Mouse (Mus musculus) spleen, embryonic (tissue): ENCODE data around the gene Gm10273.

Experiments used
- CTCF ChIA-PET: fragments of 350-600 bp; sonication (Branson Sonifier 250); formaldehyde crosslinking; loops from one replicate; lab custom pipeline; 2022; lab: Charles Lee

The Gm10273 gene

DNA sequence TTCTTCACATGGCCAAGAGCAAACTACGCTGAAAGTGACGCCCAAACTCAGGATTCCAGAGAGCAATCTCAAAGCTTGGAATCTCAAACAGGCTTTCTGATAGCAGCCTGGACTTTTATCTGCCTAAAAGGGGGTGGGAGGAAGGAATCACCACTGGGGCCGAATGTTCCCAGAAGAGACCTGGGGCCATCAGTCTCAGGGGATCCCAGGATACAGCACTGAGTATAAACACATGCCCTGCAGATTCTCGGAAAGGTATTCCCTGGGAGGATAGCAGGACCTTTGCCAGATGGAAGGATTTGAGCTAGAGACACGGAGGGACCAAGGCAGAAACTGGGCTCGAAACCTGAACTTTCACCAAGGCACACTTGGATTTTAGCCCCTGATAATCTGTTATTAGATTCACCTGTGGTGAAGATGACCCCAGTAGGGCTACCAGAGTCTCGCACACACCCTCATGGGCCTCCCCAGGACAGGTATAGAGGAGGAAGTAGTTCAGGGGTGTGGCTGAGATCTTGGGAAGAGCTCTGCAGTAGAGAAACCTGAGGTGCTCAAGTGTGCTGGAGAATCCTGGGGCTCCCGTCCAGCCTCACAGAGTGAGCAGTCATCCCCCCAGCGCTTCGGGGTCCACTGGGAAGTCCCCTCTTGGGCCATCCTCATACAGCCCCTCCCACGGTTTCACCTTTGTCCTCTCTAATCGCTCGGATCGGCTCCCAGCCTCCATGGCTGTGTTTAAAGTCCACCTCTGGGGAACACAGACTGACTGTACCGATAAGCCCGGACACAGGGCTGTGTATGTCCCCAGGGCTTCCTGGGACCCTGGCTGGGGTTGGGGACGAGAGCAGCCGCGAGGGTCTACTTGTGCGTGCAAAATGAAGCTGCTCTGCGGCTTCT lies 7.7 kb downstream of the Gm10273 start, which contains the start of gene Pla2g12b:
TSS of gene Pla2g12b (plus strand) at position 762 of the 894 bp plus-strand sequence.
- CTCF ChIA-PET = no interaction called here

DNA sequence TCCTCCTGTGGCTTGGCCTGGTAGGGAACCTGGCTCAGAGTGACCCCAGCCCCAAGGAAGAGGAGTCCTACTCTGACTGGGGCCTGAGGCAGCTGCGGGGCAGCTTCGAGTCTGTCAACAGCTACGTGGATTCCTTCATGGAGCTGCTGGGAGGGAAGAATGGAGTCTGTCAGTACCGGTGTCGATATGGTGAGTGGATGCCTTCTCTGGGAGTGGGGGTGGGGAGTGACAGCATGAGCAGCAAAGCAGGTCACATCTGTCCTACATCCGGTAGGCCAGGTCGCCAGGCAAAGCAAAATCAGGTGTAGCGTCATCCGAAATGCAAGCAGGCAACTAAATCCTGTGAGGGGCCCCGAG lies 8.3 kb downstream of the Gm10273 start:
- CTCF ChIA-PET = no interaction called here

DNA sequence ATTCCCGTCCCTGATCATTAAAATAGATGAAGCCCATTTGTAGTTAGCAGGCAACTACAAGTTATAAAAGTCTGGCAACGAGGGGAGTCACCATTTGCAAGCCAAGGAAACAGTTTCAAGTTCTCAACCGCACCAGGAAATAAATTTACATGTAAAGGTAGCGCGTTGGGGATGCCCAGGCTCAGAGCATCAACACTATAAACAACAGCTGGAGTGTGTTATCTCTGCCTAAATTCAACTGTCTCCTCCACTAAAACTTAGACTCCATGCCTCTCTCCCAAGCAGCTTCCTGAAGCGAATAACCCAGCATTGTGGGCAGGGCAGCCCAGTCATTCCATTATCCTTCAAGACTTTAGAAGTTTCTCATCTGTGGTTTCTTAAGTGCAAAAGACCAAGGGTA lies 13.1 kb downstream of the Gm10273 start:
- CTCF ChIA-PET = no interaction called here

DNA sequence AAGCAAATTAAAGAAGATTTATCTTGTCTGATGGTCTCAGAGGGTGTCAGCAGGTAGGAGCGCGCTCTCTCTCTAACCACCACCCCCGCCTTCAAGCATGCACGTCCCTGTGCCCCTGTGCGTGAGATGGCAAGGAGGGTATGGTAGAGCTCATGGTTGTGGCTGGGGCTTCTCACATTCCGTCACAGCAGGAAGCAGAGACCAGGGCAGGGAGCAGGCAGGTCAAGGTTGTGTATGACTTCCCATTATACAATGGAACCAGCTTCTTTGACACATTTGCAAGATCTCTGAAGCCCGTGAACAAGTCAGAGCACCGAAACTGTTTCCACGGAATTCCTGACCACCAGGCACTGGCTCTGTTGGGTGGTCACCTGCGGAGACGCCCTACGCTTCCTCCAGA lies 14.8 kb downstream of the Gm10273 start:
- CTCF ChIA-PET = no interaction called here

DNA sequence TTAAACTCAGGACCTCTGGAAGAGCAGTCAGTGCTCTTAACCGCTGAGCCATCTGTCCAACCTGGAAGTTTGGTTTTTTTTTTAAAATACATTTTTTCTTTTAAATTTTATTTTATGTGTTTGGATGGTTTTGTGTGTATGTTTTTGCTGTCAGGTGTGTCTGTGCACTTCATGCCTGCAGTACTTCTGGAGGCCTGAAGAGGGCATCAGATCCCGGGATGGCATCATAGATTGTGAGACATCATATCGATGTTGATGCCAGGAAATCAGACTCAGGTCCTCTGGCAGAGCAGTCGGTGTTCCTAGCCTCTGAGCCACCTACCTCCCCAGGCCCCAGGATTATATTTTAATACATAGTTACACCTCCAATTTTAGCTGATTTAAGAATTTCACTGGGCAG lies 18.3 kb downstream of the Gm10273 start:
- CTCF ChIA-PET = no interaction called here

DNA sequence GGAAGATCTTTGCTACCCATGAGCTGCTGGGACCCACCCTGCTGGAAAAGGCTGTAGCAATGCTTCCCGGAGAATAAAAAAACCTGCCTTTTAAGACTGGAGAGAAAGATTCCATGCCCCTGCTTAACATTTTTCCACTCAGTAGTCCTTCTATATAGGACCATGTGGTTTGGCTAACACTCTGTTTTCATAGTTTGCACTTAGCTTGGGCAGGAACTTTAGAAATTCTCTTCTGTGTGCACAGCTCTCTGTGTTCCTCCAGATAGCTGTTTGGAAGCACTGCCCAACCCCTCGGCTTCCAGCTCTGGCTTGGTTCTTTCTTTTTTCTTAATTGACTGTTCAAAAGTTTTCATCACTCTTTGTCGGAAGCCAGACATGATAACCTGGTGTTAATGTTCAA lies 21.2 kb downstream of the Gm10273 start:
- CTCF ChIA-PET = no interaction called here

DNA sequence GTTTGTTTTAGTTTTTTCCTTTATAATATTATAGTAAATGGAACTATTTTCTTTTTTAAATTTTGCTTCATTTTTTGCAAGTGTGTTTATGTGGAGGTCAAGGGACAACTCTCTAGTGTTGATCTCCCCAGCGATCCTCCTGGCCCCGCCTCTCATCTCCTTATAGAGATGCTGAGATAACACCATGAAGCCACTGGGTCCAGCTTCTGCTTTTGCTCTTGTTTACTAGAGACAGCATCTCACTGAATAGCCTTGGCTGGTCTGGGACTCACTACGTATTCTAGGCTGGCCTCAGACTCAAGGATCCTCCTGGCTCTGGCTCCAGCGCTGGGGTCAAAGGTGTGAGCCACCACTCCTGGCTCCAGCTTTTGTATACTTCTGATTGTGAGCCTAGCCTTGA lies 24.1 kb downstream of the Gm10273 start:
- CTCF ChIA-PET = no interaction called here

DNA sequence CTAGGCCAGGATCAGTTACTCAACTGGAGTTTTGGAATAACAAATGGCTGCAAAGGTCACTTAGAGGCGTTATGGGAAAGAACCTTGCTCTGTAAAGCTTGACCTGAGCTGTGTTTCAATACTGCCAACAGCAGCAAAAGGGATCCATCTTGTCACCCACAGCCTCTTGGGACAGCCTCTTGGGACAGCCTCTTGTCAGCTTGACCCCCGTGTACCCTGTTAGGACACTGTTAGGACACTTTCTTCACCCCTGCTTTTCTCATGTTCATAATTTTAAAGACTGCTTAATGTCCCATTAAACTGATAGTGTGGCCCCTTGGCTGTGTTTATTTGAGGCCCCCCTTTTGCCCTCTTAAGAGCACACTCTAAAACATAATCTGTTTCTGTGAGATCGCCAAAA lies 29.0 kb downstream of the Gm10273 start:
- CTCF ChIA-PET = no interaction called here

DNA sequence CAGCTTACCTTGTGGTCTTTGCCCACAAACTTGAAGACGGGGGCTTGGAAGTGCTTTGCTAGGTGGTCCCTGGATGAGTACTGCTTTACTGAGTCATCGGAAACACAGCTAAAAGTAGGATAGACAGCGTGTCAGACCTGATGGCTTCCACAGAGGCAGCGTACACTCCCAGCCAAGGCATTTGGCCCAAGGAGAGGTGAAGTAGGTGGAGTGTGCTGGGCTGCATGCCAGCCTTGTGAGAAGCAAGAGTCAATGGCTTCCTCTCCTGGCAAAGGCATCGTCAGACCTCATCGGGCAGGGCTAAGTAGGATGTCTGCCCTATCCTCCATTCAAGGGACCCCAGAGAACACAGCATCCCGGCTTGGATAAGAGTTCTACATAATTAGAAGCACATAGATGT lies 29.9 kb downstream of the Gm10273 start:
- CTCF ChIA-PET = no interaction called here

DNA sequence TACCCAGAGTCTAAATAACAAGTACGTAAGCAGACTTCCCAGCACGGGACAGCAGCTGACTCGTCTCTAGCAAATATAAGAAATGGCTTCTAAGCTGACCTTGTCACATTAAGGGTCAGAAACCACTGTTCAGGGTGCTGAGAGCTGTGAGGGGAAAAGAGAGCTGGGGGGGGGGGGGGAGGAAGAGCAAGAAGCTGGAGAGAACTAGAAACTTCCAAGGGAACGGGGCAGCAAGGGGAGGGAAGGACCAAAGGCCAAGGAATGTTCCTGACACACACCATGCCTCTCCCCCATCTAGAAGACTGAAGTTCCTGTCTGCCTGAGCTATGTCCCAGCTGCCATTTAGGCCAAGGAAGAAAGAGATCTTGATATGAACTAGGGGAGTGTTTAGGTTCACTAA lies 30.9 kb downstream of the Gm10273 start:
- CTCF ChIA-PET = interaction anchor here (0.7 kb wide), 1 partner anchor 45 kb away, joined by 10 read pairs; no protein-coding TSS in a partner anchor

DNA sequence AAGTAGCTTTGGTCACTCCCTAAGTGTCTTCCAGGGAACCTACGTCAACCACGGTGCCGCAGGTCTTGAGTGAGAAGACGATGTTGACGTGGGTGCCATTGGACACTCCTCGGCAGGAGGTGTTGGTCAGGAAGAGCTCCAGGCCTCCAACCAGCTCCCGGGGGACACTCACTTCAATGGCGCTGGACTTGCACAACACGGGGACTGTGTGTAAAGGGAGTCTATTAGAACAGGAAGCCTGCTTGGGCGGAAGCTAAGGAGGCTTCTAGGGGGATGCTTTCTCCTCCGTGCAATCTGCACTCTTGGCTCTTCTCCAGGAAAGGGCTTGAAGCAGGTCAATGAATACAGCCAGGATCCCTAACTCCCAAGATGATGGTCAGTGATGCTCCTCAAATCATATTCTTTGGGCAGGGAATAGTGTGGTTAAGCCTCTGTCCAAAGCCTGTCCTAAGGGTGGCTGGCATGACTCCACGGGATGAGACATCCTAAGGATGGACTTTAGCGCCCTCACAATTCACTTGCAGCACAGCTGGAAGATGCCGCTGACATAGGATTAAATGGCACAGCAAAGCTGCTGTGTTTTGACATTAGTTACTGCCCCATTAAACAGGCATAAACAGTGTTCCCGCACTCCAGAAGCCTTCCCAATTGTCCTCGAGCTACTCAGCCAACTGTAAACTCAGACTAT lies 34.2 kb downstream of the Gm10273 start:
- CTCF ChIA-PET = interaction anchor here (0.5 kb wide), 1 partner anchor 387 kb away, joined by 6 read pairs; no protein-coding TSS in a partner anchor

DNA sequence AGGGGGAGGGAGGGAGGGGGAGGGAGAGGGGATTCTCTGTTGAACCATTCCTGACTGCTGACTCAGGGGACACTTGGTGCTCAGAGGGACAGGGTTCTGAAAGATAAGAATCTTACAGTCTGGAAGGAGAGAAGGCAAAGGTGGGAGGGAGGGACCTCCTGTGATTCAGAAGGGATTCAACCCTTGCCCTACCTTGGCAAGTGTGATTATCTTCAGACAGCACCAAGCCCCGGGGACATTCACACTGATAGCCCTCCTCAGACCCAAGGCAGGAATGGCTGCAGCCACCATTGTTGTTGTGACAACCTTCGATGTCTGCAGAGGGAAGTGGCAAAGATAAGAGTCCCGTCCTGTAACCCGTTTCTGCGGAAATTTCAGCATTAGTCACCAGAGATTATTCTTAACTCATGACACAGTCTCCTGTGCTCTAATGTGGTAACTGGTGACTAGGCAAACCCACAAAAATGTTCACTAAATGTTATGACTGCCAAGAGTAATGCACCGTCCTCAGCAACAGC lies 35.3 kb downstream of the Gm10273 start:
- CTCF ChIA-PET = no interaction called here

DNA sequence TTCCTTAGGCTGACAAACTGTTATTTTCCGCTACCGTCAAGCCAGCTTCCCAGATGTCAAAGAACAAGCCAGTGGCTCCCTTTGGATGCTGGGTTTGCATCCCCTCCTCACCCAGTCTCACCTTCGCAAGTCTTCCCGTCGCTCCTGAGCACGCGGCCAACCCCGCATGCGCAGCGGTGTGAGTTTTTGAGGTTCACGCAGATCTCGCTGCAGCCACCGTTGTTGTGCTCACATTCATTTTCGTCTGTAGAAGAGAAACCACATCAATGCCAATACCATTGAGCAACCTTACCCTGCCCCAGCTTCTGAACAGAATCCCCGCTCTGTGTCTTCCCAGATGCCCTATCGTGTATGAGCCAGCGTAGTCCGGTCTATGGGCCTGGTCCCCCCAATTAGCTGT lies 40.3 kb downstream of the Gm10273 start:
- CTCF ChIA-PET = no interaction called here

DNA sequence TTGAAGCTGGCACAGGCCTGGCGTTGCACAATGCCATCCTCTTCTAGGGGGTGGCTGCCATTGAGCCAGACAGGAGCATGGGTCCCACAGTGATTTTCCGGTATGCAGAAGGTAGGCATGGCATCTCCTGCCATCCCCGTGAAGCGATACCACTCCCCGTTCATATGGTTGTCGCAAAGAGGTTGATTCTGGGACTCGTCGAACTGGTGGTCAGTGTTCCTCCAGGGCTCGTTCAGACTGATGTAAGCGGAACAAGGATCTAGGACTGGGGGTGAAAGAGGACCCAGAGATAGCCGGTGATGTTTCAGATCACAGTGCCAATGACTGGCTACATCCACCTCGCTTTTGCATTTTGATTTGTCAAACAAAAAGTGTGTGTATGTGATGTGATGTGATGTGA lies 43.2 kb downstream of the Gm10273 start:
- CTCF ChIA-PET = no interaction called here

DNA sequence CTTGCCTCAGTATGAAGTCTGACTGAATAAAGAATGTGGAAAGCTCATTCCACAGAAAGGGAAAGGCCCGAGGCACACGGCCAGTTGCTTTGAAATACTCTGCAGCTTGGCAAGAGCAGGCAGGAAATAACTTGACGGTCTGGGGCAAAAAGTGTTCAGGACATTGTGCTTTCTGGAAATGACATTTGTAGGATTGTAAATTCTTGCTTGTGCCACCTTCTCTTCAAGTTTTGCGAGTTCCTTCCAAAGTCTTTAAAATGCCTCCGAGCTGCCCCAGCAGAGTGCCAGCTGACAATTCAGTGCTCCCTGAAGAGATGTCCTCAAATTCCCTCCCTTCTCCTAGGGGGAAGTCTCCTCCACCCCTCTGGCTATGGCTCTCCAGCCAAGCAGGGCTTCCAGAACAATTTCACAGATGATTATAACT lies 44.1 kb downstream of the Gm10273 start:
- CTCF ChIA-PET = no interaction called here

DNA sequence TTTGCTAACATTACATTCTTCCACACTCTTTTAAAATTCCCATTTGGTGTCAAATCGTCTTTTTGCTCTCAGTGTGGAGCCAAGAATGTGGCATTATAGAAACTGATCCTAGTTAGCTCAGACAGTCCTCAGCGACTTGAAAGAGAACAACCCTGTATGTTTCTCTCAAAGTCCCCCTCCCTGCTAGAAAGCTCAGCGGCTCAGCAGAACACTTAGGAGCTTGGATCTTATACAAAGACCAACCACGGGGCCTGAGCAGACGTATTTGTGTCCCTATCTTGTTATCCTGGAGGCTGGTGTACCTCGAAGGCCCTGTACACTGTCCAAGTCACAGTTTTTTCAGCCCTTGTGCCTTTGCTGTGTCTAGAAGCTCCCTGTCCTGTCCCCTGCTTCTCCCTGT lies 44.7 kb downstream of the Gm10273 start:
- CTCF ChIA-PET = no interaction called here

DNA sequence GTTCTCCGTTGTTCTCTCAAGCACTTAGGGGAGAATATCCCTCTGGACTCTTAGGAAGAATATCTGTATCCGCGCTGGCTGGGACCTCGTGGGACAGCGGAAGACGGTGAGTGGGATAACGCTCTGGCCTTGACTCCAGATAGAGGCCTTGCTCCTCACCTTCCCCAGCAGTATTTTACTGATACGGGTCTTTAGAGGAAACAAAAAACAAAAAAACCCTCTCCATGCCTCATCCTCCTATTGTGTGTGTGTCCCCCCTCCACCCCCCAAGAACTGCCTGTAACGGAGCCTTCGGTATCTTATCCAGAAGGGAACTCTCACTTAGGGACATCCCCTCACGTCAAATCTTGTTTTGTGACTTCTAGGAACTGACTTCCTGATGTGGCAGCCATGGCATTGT lies 46.3 kb downstream of the Gm10273 start, which contains the start of gene Oit3:
TSS of gene Oit3 (minus strand) at position 44 of the 400 bp plus-strand sequence.
- CTCF ChIA-PET = no interaction called here

DNA sequence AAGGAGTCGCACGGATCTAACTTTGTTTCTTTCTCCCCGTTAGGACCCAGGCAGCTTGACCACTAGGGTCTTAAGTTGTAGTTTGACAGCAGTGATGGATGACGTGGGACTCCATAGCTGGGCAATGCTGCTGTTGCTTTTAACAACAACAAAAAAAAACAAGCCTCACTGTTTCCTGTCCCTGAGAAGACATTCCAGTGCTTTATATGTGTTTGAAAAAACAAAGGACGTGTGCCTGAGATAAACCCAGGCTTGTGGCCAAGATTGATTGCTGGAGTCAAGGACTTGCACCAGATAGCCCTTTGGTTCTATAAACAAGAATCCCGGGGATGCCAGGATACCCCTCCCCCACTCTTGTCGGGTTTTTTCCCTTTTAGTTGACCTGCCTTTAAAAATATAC lies 47.8 kb downstream of the Gm10273 start:
- CTCF ChIA-PET = no interaction called here

DNA sequence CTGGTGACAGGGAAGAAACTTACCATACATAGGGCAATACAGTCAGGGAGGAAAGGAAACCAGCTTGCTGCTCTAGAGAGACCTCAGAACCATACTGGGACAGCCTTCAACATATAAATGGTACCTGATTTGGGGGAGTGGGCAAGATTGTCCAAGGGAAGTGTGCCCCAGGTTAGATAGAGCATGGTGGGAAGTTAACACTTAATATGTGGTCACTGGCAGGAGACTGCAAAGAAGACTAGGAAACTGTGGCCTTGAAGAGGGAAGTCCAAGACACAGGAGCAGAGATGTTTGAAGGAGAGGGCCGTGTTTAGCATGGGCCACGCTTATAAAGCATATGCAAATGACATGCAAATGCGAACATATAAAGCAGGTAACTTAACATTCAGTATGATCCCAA lies 48.7 kb downstream of the Gm10273 start:
- CTCF ChIA-PET = no interaction called here

DNA sequence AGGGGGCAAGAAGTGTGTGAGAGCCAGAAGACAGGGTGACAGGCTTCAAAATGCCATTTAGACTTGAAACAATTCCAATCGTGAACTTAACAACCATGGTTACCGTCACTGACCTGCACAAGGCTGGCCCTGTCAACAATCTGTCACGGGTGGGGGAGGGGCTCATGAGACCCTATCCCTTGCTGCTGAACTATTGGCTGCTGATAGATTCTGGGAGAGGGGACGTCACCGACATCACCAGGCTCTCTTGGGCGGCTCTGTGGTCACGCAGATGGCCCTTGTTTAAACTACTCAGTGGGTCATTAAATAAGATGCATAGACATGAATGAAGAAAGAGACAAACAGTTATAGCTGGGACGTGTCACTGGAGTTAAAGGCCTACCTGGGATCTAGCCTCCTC lies 49.2 kb downstream of the Gm10273 start:
- CTCF ChIA-PET = no interaction called here
